Mouse (Mus musculus) embryonic facial prominence, embryonic 11.5 days (tissue): ENCODE data around the gene Gm45062. TPM values are rescaled to one million over a fixed set of nuclear protein-coding genes. Genes with fewer than 3 reads are reported as not detected.

Source experiments
- ATAC-seq: fragments of 200-750 bp; cut with Nextera tagmentation; replicated peaks from 2 replicates; pipeline ENCODE4 v1.8.0; 2017; ENCODE audit warnings: low read depth; ENCODE audit not compliant: insufficient number of reproducible peaks, low FRiP score, low TSS enrichment
- DNase-seq: peaks from one replicate; pipeline ENCODE4 v3.0.0-alpha.2; 2015; ENCODE audit warnings: low spot score
- H3K27ac ChIP-seq: fragments of 300-500 bp; sonication (generic); replicated peaks from 2 replicates; pipeline ENCODE4 v1.5.1; 2014; ENCODE audit warnings: mild to moderate bottlenecking, low read depth, low read length, control low read depth
- H3K27me3 ChIP-seq: fragments of 300-500 bp; sonication (generic); 2 replicates; pipeline ENCODE4 v1.6.1; 2014; ENCODE audit warnings: mild to moderate bottlenecking, low read length, moderate library complexity, mixed read lengths; ENCODE audit not compliant: control insufficient read depth, insufficient read depth
- H3K36me3 ChIP-seq: fragments of 300-500 bp; sonication (generic); replicated peaks from 2 replicates; pipeline ENCODE4 v1.6.1; 2014; ENCODE audit warnings: low read depth, mild to moderate bottlenecking, low read length, moderate library complexity, mixed read lengths; ENCODE audit not compliant: control insufficient read depth, insufficient read depth
- H3K4me1 ChIP-seq: fragments of 300-500 bp; sonication (generic); 2 replicates; pipeline ENCODE4 v1.6.1; 2014; ENCODE audit warnings: low read length, mixed read lengths; ENCODE audit not compliant: control insufficient read depth, insufficient read depth
- H3K4me2 ChIP-seq: fragments of 300-500 bp; sonication (generic); 2 replicates; pipeline ENCODE4 v1.6.1; 2014; ENCODE audit warnings: low read depth, mild to moderate bottlenecking, control low read depth, low read length, moderate library complexity
- H3K4me3 ChIP-seq: fragments of 300-500 bp; sonication (generic); 2 replicates; pipeline ENCODE4 v1.5.1; 2014; ENCODE audit warnings: low read depth, low read length, control low read depth
- H3K9ac ChIP-seq: fragments of 300-500 bp; sonication (generic); replicated peaks from 2 replicates; pipeline ENCODE4 v1.6.1; 2014; ENCODE audit warnings: mild to moderate bottlenecking, control low read depth, low read length
- H3K9me3 ChIP-seq: fragments of 300-500 bp; sonication (generic); replicated peaks from 2 replicates; pipeline ENCODE4 v1.6.1; 2016; ENCODE audit warnings: mild to moderate bottlenecking, low read length, inconsistent platforms, mixed read lengths; ENCODE audit not compliant: control insufficient read depth
- WGBS: fragments of 180-500 bp; shearing (Covaris S2); extraction: QIAGEN DNeasy Blood & Tissue Kit; methylation state at CpG from one replicate; pipeline ENCODE4 v1.1.7; 2014; 5-methylcytosine and 5-hydroxymethylcytosine counted together
- polyA plus RNA-seq: library from polyadenylated mRNA; unstranded; fragments of >200 nt; fragmentation: Nextera tagmentation; extraction: Ambion mirVana; gene quantifications from 2 replicates; pipeline ENCODE4 v1.2.1, GENCODE M21; 2014

Gm45062 gene
- polyA plus RNA-seq, 1 experiment from 2014 or later, result 14.3 TPM

- Histone ChIP-seq H3K27me3 (no peaks in the 10 kb centered on the region), H3K4me1 (no peaks in the 10 kb centered on the region), H3K9me3 (no peaks in the 10 kb centered on the region), H3K27ac (no peak overlapping the region), H3K36me3 (no peaks in the 10 kb centered on the region), H3K9ac (no peak overlapping the region), H3K4me3 (no peak overlapping the region), H3K4me2 (no peak overlapping the region)
- 85% methylated on average over 2 of the region's 2 CpGs for WGBS
- ATAC-seq (no peak), DNase-seq (no peak)
Measured at GRCm38 (mm10) chr6:8351507-8351906, 92.3 kb downstream of the Gm45062 start.

GRCm38 (mm10) chr6:8352533-8353168 is 93.4 kb downstream of the Gm45062 start:
- no peaks in the 10 kb centered on the region for H3K36me3 ChIP-seq
- 46% methylated on average over 12 of the region's 12 CpGs for WGBS
- no peak overlapping the region for H3K4me3 ChIP-seq
- H3K4me2 ChIP-seq, result no peak overlapping the region
- ATAC-seq (no peak), DNase-seq (no peak)
- H3K27ac ChIP-seq, result no peak overlapping the region
- H3K27me3 ChIP-seq, result no peaks in the 10 kb centered on the region
- no peak overlapping the region for H3K9ac ChIP-seq
- H3K4me1 ChIP-seq, result no peaks in the 10 kb centered on the region
- no peaks in the 10 kb centered on the region for H3K9me3 ChIP-seq

GRCm38 (mm10) chr6:8353461-8353860 is 94.2 kb downstream of the Gm45062 start:
- H3K4me2 ChIP-seq, result no peak overlapping the region
- no peak overlapping the region for H3K27ac ChIP-seq
- no peaks in the 10 kb centered on the region for H3K36me3 ChIP-seq
- ATAC-seq (no peak), DNase-seq (no peak)
- no peak overlapping the region for H3K9ac ChIP-seq
- 80% methylated on average over 4 of the region's 4 CpGs for WGBS
- H3K9me3 ChIP-seq, result no peaks in the 10 kb centered on the region
- H3K4me1 ChIP-seq, result no peaks in the 10 kb centered on the region
- no peaks in the 10 kb centered on the region for H3K27me3 ChIP-seq
- H3K4me3 ChIP-seq, result no peak overlapping the region

- 84% methylated on average over 4 of the region's 4 CpGs for WGBS
- no peak for DNase-seq
Measured at GRCm38 (mm10) chr6:8354846-8355245, 95.6 kb downstream of the Gm45062 start.

GRCm38 (mm10) chr6:8358232-8358631 is 99.0 kb downstream of the Gm45062 start:
- 74% methylated on average over 2 of the region's 2 CpGs for WGBS
- Histone ChIP-seq H3K9ac (no peak overlapping the region), H3K36me3 (no peaks in the 10 kb centered on the region), H3K27me3 (no peaks in the 10 kb centered on the region), H3K4me2 (no peak overlapping the region), H3K9me3 (no peaks in the 10 kb centered on the region), H3K27ac (no peak overlapping the region), H3K4me1 (no peaks in the 10 kb centered on the region), H3K4me3 (no peak overlapping the region)
- ATAC-seq, result no peak
- no peak for DNase-seq

More at GRCm38 (mm10) chr6:8354846-8355245, 95.6 kb downstream of the Gm45062 start:
- Histone ChIP-seq H3K27ac (no peak overlapping the region), H3K4me2 (no peak overlapping the region), H3K4me1 (no peaks in the 10 kb centered on the region), H3K27me3 (no peaks in the 10 kb centered on the region), H3K4me3 (no peak overlapping the region), H3K36me3 (no peaks in the 10 kb centered on the region), H3K9ac (no peak overlapping the region), H3K9me3 (no peaks in the 10 kb centered on the region)
- ATAC-seq, result no peak

GRCm38 (mm10) chr6:8358782-8359181 is 99.5 kb downstream of the Gm45062 start:
- no peak for DNase-seq
- Histone ChIP-seq H3K36me3 (no peaks in the 10 kb centered on the region), H3K4me1 (no peaks in the 10 kb centered on the region), H3K27me3 (no peaks in the 10 kb centered on the region), H3K9ac (no peak overlapping the region), H3K27ac (no peak overlapping the region), H3K9me3 (no peaks in the 10 kb centered on the region), H3K4me2 (no peak overlapping the region), H3K4me3 (no peak overlapping the region)
- ATAC-seq, result no peak; the same call in 1 of the 2 replicates
- WGBS, result 49% methylated on average over 2 of the region's 2 CpGs

- 87% methylated on average over 7 of the region's 7 CpGs for WGBS
- H3K36me3 ChIP-seq, result no peaks in the 10 kb centered on the region
- no peaks in the 10 kb centered on the region for H3K9me3 ChIP-seq
- H3K27ac ChIP-seq, result no peak overlapping the region
- no peaks in the 10 kb centered on the region for H3K27me3 ChIP-seq
- no peak for ATAC-seq
- no peak overlapping the region for H3K4me3 ChIP-seq
- H3K9ac ChIP-seq, result no peak overlapping the region
- DNase-seq, result no peak
- H3K4me1 ChIP-seq, result no peaks in the 10 kb centered on the region
- H3K4me2 ChIP-seq, result no peak overlapping the region
Measured at GRCm38 (mm10) chr6:8360805-8361204, 101.6 kb downstream of the Gm45062 start.

GRCm38 (mm10) chr6:8364033-8364756 is 104.9 kb downstream of the Gm45062 start:
- no peak for DNase-seq
- H3K4me3 ChIP-seq, result no peak overlapping the region
- H3K4me1 ChIP-seq, result no peaks in the 10 kb centered on the region
- no peaks in the 10 kb centered on the region for H3K27me3 ChIP-seq
- no peaks in the 10 kb centered on the region for H3K9me3 ChIP-seq
- no peak overlapping the region for H3K4me2 ChIP-seq
- WGBS, result 74% methylated on average over 12 of the region's 12 CpGs
- no peaks in the 10 kb centered on the region for H3K36me3 ChIP-seq
- H3K9ac ChIP-seq, result no peak overlapping the region
- ATAC-seq, result no peak
- no peak overlapping the region for H3K27ac ChIP-seq
